Mouse (Mus musculus): ENCODE measurements around the gene Psme4.

DNA sequence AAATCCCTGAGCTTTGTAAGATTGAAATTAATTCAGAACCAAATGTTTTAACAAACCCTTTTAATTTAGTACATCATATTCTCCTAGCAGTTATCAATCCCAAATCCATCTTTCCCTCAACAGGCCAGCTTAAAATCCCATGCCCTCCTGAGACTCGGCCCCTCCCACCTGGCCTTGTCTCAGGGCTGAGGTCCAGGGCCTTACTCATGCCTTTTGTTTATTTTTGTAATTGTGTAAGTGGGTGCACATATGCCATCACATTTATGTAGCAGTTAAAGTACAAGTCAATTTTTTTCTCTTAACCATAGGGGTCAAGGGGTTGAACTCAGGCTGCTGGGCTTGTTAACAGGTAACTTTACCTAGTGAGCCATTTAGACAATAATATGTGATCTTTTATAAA lies 72.8 kb downstream of the Psme4 start:
- TF ChIP-seq CTCF (IDR thresholded peaks at IDR 0.05) (no peak), POLR2A (IDR thresholded peaks at IDR 0.05; ENCODE audit: insufficient read depth, low read depth, low read length) (no peak), EP300 (IDR thresholded peaks at IDR 0.05; ENCODE audit: insufficient read depth, low read depth, low read length) (no peak)

Data from heart, adult 2 months (tissue).